Mouse (Mus musculus): ENCODE results near the gene Saa1.

DNA sequence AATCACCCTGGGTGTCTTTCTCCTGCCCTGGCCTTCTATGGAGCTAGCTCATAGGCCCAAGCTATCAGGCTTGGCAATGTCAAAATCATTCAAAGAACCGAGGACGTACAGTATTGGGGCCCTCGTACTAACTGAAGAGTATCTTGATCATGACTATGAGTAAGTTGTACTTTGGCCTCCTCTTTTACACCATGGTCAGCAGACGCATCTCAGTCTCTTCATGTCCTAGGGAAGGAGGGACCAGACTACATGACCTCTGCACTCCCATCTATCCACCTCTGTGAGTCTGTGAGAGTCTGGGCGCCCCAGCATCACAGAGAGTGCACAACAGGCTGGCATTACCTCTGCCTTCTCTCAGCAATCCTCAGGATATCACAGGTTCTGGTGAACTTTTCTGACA is 19.8 kb upstream of the Saa1 start:
- TF ChIP-seq POLR2A (IDR thresholded peaks at IDR 0.05; ENCODE audit: low read depth, low read length) = no peak
- TF ChIP-seq CTCF (conservative IDR thresholded peaks at IDR 0.05; ENCODE audit: insufficient read depth, insufficient read length, low read depth, low read length) = no peak

Data from kidney, adult 2 months (tissue).